Mouse (Mus musculus): Measurements from ENCODE around the gene Cd68. TPM values are rescaled to one million over a fixed set of nuclear protein-coding genes. Genes with fewer than 3 reads are reported as not detected.

The Cd68 gene
- 12.4 and 15.5 TPM in 2 replicates for polyA plus RNA-seq (2015; fragmentation: Nextera tagmentation; extraction: Ambion mirVana)

GRCm38 (mm10) chr11:69665961-69666664 is at the start of gene Cd68:
Cd68 (minus strand) TSS chr11:69666153.
- 0 out of 2 replicates have a peak within 1 kb of the TSS, but pooled peaks have one; percentile 51 for H3K27ac ChIP-seq (ENCODE audit: low read length)
- ATAC-seq (ENCODE audit: low FRiP score, low TSS enrichment) = no peak
- no peak within 1 kb of the TSS for H3K9ac ChIP-seq (replicated peaks; ENCODE audit: low read length)
- no peaks in the 10 kb centered on the region for H3K27me3 ChIP-seq (ENCODE audit: insufficient read depth, low read length)
- WGBS = 28% methylated on average over 7 of the region's 7 CpGs
- H3K4me1 ChIP-seq (ENCODE audit: insufficient read depth, low read length) = peaks cover 31% of the 10 kb centered on the region
- H3K4me2 ChIP-seq (replicated peaks; ENCODE audit: low read depth, low read length) = no peak within 1 kb of the TSS
- no peak within 1 kb of the TSS for H3K4me3 ChIP-seq (ENCODE audit: low read length)
- peaks cover 61% of the 10 kb centered on the region for H3K36me3 ChIP-seq (ENCODE audit: insufficient read depth, low read length)
- H3K9me3 ChIP-seq (ENCODE audit: low read length) = no peaks in the 10 kb centered on the region

GRCm38 (mm10) chr11:69715482-69715881 is 49.5 kb upstream of the Cd68 start:
- ATAC-seq (ENCODE audit: low FRiP score, low TSS enrichment) = no peak
- H3K27me3 ChIP-seq (ENCODE audit: insufficient read depth, low read length) = no peaks in the 10 kb centered on the region
- H3K36me3 ChIP-seq (ENCODE audit: insufficient read depth, low read length) = no peaks in the 10 kb centered on the region
- no peak overlapping the region for H3K4me2 ChIP-seq (replicated peaks; ENCODE audit: low read depth, low read length)
- H3K9me3 ChIP-seq (ENCODE audit: low read length) = peaks cover 3% of the 10 kb centered on the region
- peaks cover 24% of the 10 kb centered on the region for H3K4me1 ChIP-seq (ENCODE audit: insufficient read depth, low read length)
- WGBS = 52% methylated on average over 9 of the region's 9 CpGs
- H3K9ac ChIP-seq (replicated peaks; ENCODE audit: low read length) = no peak overlapping the region
- no peak overlapping the region for H3K4me3 ChIP-seq (ENCODE audit: low read length)
- peak overlapping the region; percentile 92 for H3K27ac ChIP-seq (ENCODE audit: low read length)

GRCm38 (mm10) chr11:69714636-69715329 is 48.8 kb upstream of the Cd68 start:
- H3K4me2 ChIP-seq (replicated peaks; ENCODE audit: low read depth, low read length) = peak overlapping the region; percentile 37
- 33% methylated on average over 18 of the region's 18 CpGs for WGBS
- 0 out of 2 replicates have a peak overlapping the region, but pooled peaks have one; percentile 10 for H3K4me3 ChIP-seq (ENCODE audit: low read length)
- no peak overlapping the region for H3K9ac ChIP-seq (replicated peaks; ENCODE audit: low read length)
- no peaks in the 10 kb centered on the region for H3K36me3 ChIP-seq (ENCODE audit: insufficient read depth, low read length)
- H3K27me3 ChIP-seq (ENCODE audit: insufficient read depth, low read length) = no peaks in the 10 kb centered on the region
- peaks cover 24% of the 10 kb centered on the region for H3K4me1 ChIP-seq (ENCODE audit: insufficient read depth, low read length)
- H3K9me3 ChIP-seq (ENCODE audit: low read length) = peaks cover 3% of the 10 kb centered on the region
- peak; percentile 63; the same call in 1 of the 2 replicates for ATAC-seq (ENCODE audit: low FRiP score, low TSS enrichment)
- H3K27ac ChIP-seq (ENCODE audit: low read length) = peak overlapping the region; percentile 92

- peak overlapping the region; percentile 72 for H3K27ac ChIP-seq (ENCODE audit: low read length)
Observed at GRCm38 (mm10) chr11:69712954-69713672, 47.2 kb upstream of the Cd68 start.

GRCm38 (mm10) chr11:69711082-69711481 is 45.1 kb upstream of the Cd68 start:
- no peak for ATAC-seq (ENCODE audit: low FRiP score, low TSS enrichment)

More at GRCm38 (mm10) chr11:69712954-69713672, 47.2 kb upstream of the Cd68 start:
- H3K9me3 ChIP-seq (ENCODE audit: low read length) = peaks cover 3% of the 10 kb centered on the region
- H3K4me2 ChIP-seq (replicated peaks; ENCODE audit: low read depth, low read length) = peak overlapping the region; percentile 16; the same call in 1 of the 2 replicates
- H3K4me3 ChIP-seq (ENCODE audit: low read length) = no peak overlapping the region
- H3K9ac ChIP-seq (replicated peaks; ENCODE audit: low read length) = no peak overlapping the region
- 54% methylated on average over 20 of the region's 20 CpGs for WGBS
- no peaks in the 10 kb centered on the region for H3K27me3 ChIP-seq (ENCODE audit: insufficient read depth, low read length)
- H3K36me3 ChIP-seq (ENCODE audit: insufficient read depth, low read length) = no peaks in the 10 kb centered on the region
- H3K4me1 ChIP-seq (ENCODE audit: insufficient read depth, low read length) = peaks cover 19% of the 10 kb centered on the region
- peak; percentile 67 for ATAC-seq (ENCODE audit: low FRiP score, low TSS enrichment)

GRCm38 (mm10) chr11:69710470-69710869 is 44.5 kb upstream of the Cd68 start:
- no peaks in the 10 kb centered on the region for H3K36me3 ChIP-seq (ENCODE audit: insufficient read depth, low read length)
- ATAC-seq (ENCODE audit: low FRiP score, low TSS enrichment) = no peak
- 68% methylated on average over 3 of the region's 3 CpGs for WGBS
- peaks cover 2% of the 10 kb centered on the region for H3K9me3 ChIP-seq (ENCODE audit: low read length)
- H3K4me1 ChIP-seq (ENCODE audit: insufficient read depth, low read length) = peaks cover 10% of the 10 kb centered on the region
- H3K27me3 ChIP-seq (ENCODE audit: insufficient read depth, low read length) = no peaks in the 10 kb centered on the region
- no peak overlapping the region for H3K9ac ChIP-seq (replicated peaks; ENCODE audit: low read length)
- H3K4me3 ChIP-seq (ENCODE audit: low read length) = no peak overlapping the region
- H3K27ac ChIP-seq (ENCODE audit: low read length) = no peak overlapping the region
- H3K4me2 ChIP-seq (replicated peaks; ENCODE audit: low read depth, low read length) = no peak overlapping the region

More at GRCm38 (mm10) chr11:69711082-69711481, 45.1 kb upstream of the Cd68 start:
- no peak overlapping the region for H3K4me3 ChIP-seq (ENCODE audit: low read length)
- WGBS = 74% methylated on average over 2 of the region's 2 CpGs
- no peak overlapping the region for H3K27ac ChIP-seq (ENCODE audit: low read length)
- H3K27me3 ChIP-seq (ENCODE audit: insufficient read depth, low read length) = no peaks in the 10 kb centered on the region
- peaks cover 3% of the 10 kb centered on the region for H3K9me3 ChIP-seq (ENCODE audit: low read length)
- H3K4me2 ChIP-seq (replicated peaks; ENCODE audit: low read depth, low read length) = no peak overlapping the region
- H3K4me1 ChIP-seq (ENCODE audit: insufficient read depth, low read length) = peaks cover 16% of the 10 kb centered on the region
- H3K36me3 ChIP-seq (ENCODE audit: insufficient read depth, low read length) = no peaks in the 10 kb centered on the region
- no peak overlapping the region for H3K9ac ChIP-seq (replicated peaks; ENCODE audit: low read length)

GRCm38 (mm10) chr11:69709554-69710446 is 43.8 kb upstream of the Cd68 start:
- Histone ChIP-seq H3K9me3 (ENCODE audit: low read length) (no peaks in the 10 kb centered on the region), H3K4me1 (ENCODE audit: insufficient read depth, low read length) (peaks cover 3% of the 10 kb centered on the region), H3K9ac (replicated peaks; ENCODE audit: low read length) (no peak overlapping the region), H3K4me2 (replicated peaks; ENCODE audit: low read depth, low read length) (no peak overlapping the region), H3K4me3 (ENCODE audit: low read length) (no peak overlapping the region), H3K27ac (ENCODE audit: low read length) (no peak overlapping the region; the same call in 1 of the 2 replicates), H3K27me3 (ENCODE audit: insufficient read depth, low read length) (no peaks in the 10 kb centered on the region), H3K36me3 (ENCODE audit: insufficient read depth, low read length) (no peaks in the 10 kb centered on the region)
- 60% methylated on average over 11 of the region's 11 CpGs for WGBS
- no peak for ATAC-seq (ENCODE audit: low FRiP score, low TSS enrichment)

GRCm38 (mm10) chr11:69708614-69709265 is 42.8 kb upstream of the Cd68 start:
- no peak overlapping the region for H3K4me3 ChIP-seq (ENCODE audit: low read length)
- no peak overlapping the region for H3K27ac ChIP-seq (ENCODE audit: low read length)
- ATAC-seq (ENCODE audit: low FRiP score, low TSS enrichment) = no peak
- 60% methylated on average over 3 of the region's 3 CpGs for WGBS
- H3K4me2 ChIP-seq (replicated peaks; ENCODE audit: low read depth, low read length) = no peak overlapping the region
- no peaks in the 10 kb centered on the region for H3K36me3 ChIP-seq (ENCODE audit: insufficient read depth, low read length)
- H3K27me3 ChIP-seq (ENCODE audit: insufficient read depth, low read length) = no peaks in the 10 kb centered on the region
- no peaks in the 10 kb centered on the region for H3K4me1 ChIP-seq (ENCODE audit: insufficient read depth, low read length)
- H3K9me3 ChIP-seq (ENCODE audit: low read length) = no peaks in the 10 kb centered on the region
- H3K9ac ChIP-seq (replicated peaks; ENCODE audit: low read length) = no peak overlapping the region
